Mouse (Mus musculus) liver, postnatal 0 days (tissue): Measurements from ENCODE around the gene Ccl26.

Experiments used
- CTCF ChIP-seq: sonication (generic); IDR thresholded peaks from 2 replicates; pipeline ENCODE4 v1.5.1; 2016; ENCODE audit warnings: antibody characterized with exemption, low read depth
- EP300 ChIP-seq: IDR thresholded peaks from 2 replicates; pipeline ENCODE4 v1.6.1; 2016; ENCODE audit warnings: antibody characterized with exemption, low read depth, mild to moderate bottlenecking

DNA sequence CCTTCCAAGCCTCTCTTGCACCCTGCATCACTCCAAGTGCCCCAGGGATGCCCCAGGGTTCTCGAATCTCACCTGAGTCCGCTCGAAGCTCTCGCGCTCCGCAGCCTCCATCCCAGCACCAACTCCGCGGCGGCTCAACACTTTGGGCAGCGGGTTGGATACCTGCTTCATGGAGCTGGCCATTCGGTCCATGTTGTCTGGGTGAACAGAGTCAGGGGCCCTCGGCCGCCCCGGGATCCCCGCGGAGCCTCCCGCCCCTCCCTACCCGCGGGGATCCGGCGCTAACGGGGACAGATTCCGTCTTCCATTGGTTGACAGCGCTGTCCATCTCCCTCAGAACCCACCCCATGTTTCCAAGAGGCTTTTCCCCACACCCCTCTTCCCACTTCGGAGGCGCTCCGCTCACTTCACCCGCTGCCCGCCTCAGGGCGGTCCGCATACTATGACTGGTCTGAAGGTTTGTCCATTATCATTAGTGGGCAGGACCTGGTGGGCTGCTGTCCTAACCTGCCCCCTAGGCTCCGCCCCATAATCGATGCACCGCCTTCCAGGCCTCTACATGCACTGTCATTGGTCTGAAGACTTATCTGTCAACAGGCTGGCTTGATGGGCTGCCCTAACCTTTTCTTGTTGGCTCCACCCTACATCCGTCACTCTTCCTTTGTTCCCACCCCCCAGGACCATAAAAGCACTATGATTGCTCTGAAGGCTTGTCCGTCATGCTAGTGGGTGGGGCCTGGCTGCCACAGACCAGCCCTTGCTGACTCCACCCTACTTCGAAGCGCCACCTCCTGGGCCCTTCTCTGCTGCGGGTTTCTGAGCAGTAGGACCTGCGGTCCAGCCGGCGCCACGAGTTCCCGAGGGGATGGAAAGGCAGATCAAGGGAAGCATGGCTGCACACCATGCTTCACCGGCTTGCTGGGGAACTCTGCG, 18.2 kb downstream of the Ccl26 start, which contains the start of gene Hip1:
- TF ChIP-seq CTCF (peak; percentile 68), EP300 (no peak)
